Mouse (Mus musculus) spleen, adult 12 weeks (tissue): ENCODE measurements around the gene Erc1.

Source experiments
- DNase-seq: peaks from one replicate; pipeline ENCODE4 v3.0.0; 2022; ENCODE audit warnings: low spot score

Erc1 gene

GRCm38 (mm10) chr6:119803239-119803638 is 44.7 kb downstream of the Erc1 start:
- DNase-seq = no peak

DNA sequence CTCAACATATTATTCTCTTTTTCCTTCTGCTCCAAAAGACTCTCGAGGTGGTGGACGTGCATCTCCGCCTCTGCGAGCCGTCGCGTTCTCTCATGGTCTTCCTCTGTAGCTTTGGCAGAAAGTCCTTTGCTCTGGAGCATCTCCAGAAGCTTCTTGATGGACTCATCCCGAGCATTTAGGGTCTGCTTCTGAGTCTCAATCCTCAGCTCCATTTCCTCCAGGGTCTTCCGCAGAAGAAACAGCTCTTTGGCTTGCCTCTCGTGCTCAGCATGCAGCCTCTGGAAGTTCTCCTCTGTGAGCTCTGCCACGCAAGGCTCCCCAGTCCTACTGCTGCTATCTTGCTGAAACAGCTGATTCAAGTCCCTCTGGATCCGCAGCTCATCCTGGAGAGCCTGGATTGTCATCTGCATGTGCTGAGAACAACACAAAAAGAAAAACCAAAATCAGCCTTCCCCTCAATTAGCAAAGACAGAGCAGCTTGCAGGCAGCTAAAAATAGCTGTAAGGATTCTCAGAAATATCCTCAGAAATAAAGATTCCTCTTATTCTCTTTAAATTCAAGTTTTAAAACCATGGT is 51.0 kb downstream of the Erc1 start:
- DNase-seq = no peak

DNA sequence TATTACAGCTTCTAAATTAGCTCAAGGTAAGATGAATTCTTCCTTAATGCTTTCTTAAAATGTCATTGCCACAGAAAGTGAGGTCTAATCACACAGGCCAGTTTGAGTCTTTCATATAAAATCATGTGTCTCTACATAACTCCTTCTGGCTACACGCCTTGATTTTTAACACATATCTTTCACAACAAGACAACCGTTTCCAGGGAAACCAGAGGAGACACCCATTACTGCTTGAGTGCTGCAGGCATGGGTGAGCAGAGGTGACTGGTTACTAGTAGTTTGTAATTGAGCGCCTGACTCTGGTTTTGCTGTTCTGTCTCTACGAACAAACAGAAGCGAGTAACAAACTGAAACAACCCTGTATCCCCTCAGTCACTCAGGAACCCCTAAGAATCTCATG is 51.7 kb downstream of the Erc1 start:
- DNase-seq = no peak

GRCm38 (mm10) chr6:119792562-119792961 is 55.4 kb downstream of the Erc1 start:
- peak; percentile 10 for DNase-seq

DNA sequence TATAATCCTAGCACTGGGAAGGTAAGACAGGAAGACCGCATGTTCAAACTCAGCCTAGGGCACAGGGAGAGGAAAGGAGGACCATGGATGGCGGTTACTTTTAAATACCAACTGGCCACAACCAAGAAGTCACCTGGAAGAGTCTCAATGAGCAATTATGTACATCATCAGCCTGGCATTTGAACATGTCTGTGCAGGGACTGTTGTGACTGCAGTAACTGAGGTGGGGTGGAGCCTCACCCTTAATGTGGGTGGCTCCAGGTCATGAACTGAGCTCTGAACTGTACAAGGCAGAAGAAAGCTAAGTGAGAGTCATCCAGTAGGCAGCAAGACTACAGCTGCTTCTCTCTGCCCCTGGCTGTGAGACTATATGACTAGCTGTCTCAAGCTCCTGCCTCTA is 65.6 kb downstream of the Erc1 start:
- no peak for DNase-seq

GRCm38 (mm10) chr6:119781109-119781508 is 66.9 kb downstream of the Erc1 start:
- DNase-seq = no peak

GRCm38 (mm10) chr6:119768778-119769177 is 79.2 kb downstream of the Erc1 start:
- DNase-seq = no peak

GRCm38 (mm10) chr6:119764355-119764754 is 83.6 kb downstream of the Erc1 start:
- DNase-seq = no peak

DNA sequence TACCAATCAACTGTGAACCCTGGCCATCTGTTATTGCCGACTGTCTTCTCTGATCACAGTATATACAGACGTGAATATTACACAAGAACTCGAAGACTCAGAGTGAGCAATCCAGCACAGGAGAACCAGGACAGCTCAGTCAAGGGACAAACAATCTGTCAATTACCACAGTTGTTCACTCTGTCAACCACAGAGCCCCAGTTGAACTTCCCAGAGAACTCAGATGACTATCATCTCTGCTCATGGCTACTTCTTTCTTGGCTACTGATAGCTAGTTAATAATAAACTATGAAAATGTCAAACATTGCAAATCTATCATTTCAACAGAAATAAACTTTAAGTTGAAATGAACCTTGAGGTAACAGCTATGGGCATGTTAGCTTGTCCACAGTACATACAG is 88.1 kb downstream of the Erc1 start:
- no peak for DNase-seq

- DNase-seq = no peak
Observed at GRCm38 (mm10) chr6:119758490-119758889, 89.5 kb downstream of the Erc1 start.

- no peak for DNase-seq
Observed at GRCm38 (mm10) chr6:119757796-119758195, 90.2 kb downstream of the Erc1 start.

DNA sequence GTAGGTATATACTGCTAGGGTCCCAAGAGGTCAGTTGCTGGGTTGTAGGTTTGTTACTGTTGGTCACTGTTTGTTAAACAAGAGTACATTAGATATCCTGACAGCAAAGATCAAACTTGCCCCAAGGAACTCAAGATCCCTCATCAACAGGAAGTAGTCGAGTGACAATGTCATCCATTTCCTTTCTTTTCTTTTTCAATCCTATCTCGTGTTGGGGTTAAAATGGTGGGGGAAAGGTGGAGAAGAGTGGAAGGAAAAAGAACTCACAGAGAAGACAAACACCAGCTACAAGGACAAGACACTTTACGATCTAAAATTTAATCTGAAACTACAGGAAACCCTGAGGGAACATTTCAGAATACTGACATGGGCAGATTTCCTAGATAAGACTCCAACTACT is 92.1 kb downstream of the Erc1 start:
- no peak for DNase-seq

DNA sequence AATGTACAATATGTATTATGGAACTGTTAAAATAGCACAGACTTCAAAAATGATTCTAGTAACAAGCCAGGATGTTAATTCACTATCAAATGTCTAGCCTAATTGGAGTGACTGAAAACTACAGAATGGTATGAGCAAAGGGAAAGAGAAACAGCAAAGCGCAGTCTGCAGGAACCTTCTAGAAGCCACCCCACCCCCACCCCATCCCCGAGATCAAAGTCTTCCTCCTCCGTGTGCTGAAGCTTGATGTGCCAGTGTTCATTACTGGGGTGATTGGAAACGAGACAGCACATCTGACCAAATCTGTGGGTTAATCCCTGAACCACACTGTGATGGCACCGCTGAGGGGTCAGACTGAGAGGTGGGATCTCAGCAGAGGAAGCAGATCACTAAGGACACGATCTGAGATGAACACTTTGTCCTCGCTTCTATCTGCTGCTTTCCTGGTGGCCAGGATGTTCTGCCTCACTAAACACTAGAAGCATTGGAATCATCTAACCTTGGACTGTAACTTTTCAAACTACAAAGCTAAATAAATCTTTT is 98.8 kb downstream of the Erc1 start:
- DNase-seq = no peak

DNA sequence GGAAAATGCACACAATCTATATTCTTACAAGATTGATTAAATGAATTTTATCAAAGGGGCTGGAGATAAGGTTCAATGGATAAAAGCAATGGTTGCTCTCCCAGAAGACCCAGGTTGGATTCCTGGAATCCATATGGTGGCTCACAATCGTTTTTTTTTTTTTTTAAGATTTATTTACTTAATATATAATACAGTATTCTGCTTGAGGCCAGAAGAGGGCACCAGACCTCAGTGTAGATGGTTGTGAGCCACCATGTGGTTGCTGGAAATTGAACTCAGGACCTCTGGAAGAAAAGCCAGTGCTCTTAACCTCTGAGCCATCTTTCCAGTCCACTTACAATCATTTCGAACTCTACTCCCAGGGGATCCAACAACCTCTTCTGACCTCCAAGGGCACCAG is 106.1 kb downstream of the Erc1 start:
- no peak for DNase-seq

DNA sequence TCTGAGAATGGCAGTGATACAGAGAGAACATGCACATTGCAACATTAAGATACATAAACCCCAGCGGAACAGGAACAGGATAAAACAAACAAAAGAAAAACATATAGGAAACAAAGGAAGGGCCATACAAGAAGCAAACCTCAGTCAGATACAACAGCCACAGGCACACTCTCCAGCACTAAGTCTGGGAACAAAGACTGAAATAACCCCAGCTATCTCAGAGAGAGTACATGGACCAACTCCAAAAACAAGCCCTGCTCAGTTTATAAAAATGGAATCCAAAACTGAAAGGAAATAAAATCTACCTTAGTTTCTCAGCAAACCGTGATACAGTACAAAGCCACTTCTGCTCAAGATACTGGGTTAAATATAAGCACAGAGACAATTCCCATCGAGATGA is 107.4 kb downstream of the Erc1 start:
- no peak for DNase-seq

GRCm38 (mm10) chr6:119738638-119739375 is 109.2 kb downstream of the Erc1 start:
- no peak for DNase-seq

GRCm38 (mm10) chr6:119737716-119738115 is 110.3 kb downstream of the Erc1 start:
- DNase-seq = no peak

- no peak for DNase-seq
Observed at GRCm38 (mm10) chr6:119735937-119736336, 112.0 kb downstream of the Erc1 start.

- no peak for DNase-seq
Observed at GRCm38 (mm10) chr6:119731155-119731554, 116.8 kb downstream of the Erc1 start.

GRCm38 (mm10) chr6:119715234-119715633 is 132.7 kb downstream of the Erc1 start:
- DNase-seq = no peak

DNA sequence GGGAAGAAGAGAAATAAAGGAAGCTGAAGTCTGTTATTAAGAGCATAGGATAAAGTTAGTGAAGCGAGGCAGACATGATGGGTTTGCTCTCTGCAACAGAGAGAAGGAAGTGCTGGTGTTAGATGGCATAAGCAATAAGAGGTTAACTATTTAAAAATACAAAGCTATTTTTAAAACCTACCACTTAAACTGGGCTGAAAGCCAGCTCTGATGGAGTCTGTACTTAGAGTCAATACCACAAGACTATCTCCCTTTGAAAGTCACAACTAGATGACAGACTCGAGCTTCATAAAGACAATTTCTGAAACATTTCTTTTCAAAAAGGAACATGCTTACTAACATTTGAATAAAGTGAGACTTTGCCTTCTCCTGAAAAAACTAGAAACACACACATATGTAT is 134.0 kb downstream of the Erc1 start:
- no peak for DNase-seq

GRCm38 (mm10) chr6:119712486-119712885 is 135.5 kb downstream of the Erc1 start:
- DNase-seq = no peak

- no peak for DNase-seq
Observed at GRCm38 (mm10) chr6:119711649-119712305, 136.2 kb downstream of the Erc1 start.
